Mouse (Mus musculus): Measurements from ENCODE around the gene Ndufs1. TPM values are rescaled to one million over a fixed set of nuclear protein-coding genes. Genes with fewer than 3 reads are reported as not detected.
A peak's percentile ranks its signal among the peaks of the same experiment; 100 is the strongest.

Gene Ndufs1
- polyA plus RNA-seq, 1 experiment from 2014 or later = 124 TPM

- WGBS = 45% methylated on average over 3 of the region's 3 CpGs
- H3K4me3 ChIP-seq = no peak overlapping the region
- DNase-seq (ENCODE audit: low spot score) = no peak
- no peak overlapping the region; the same call in 1 of the 2 replicates for H3K27ac ChIP-seq
- no peaks in the 10 kb centered on the region for H3K27me3 ChIP-seq (ENCODE audit: insufficient read depth, poor library complexity, severe bottlenecking)
- H3K4me1 ChIP-seq (replicated peaks) = peaks cover 13% of the 10 kb centered on the region
- H3K36me3 ChIP-seq = peaks cover 30% of the 10 kb centered on the region
- H3K9me3 ChIP-seq = peaks cover 4% of the 10 kb centered on the region
Observed at GRCm38 (mm10) chr1:63129273-63129672, 47.4 kb downstream of the Ndufs1 start.

GRCm38 (mm10) chr1:63126206-63126605 is 50.4 kb downstream of the Ndufs1 start:
- Histone ChIP-seq H3K9me3 (peaks cover 4% of the 10 kb centered on the region), H3K4me1 (replicated peaks) (peaks cover 13% of the 10 kb centered on the region), H3K36me3 (peaks cover 58% of the 10 kb centered on the region), H3K27me3 (ENCODE audit: insufficient read depth, poor library complexity, severe bottlenecking) (no peaks in the 10 kb centered on the region), H3K4me3 (no peak overlapping the region), H3K27ac (no peak overlapping the region)
- 87% methylated on average over 3 of the region's 3 CpGs for WGBS
- no peak for DNase-seq (ENCODE audit: low spot score)

GRCm38 (mm10) chr1:63123823-63124450 is 52.7 kb downstream of the Ndufs1 start:
- no peaks in the 10 kb centered on the region for H3K27me3 ChIP-seq (ENCODE audit: insufficient read depth, poor library complexity, severe bottlenecking)
- WGBS = 84% methylated on average over 6 of the region's 6 CpGs
- no peak overlapping the region for H3K4me3 ChIP-seq
- no peak overlapping the region for H3K27ac ChIP-seq
- H3K4me1 ChIP-seq (replicated peaks) = no peaks in the 10 kb centered on the region
- H3K9me3 ChIP-seq = peaks cover 4% of the 10 kb centered on the region
- peaks cover 77% of the 10 kb centered on the region for H3K36me3 ChIP-seq
- DNase-seq (ENCODE audit: low spot score) = no peak

- DNase-seq (ENCODE audit: low spot score) = no peak
- H3K36me3 ChIP-seq = peaks cover 83% of the 10 kb centered on the region
- no peak overlapping the region for H3K4me3 ChIP-seq
- WGBS = 94% methylated on average over 6 of the region's 6 CpGs
- H3K27me3 ChIP-seq (ENCODE audit: insufficient read depth, poor library complexity, severe bottlenecking) = no peaks in the 10 kb centered on the region
- H3K27ac ChIP-seq = no peak overlapping the region
- H3K4me1 ChIP-seq (replicated peaks) = 0 out of 2 replicates have a peak, but pooled peaks cover under 1% of the 10 kb centered on the region
- H3K9me3 ChIP-seq = no peaks in the 10 kb centered on the region
Observed at GRCm38 (mm10) chr1:63122005-63122404, 54.6 kb downstream of the Ndufs1 start.

GRCm38 (mm10) chr1:63120382-63120781 is 56.3 kb downstream of the Ndufs1 start:
- peaks cover 76% of the 10 kb centered on the region for H3K36me3 ChIP-seq

GRCm38 (mm10) chr1:63119675-63120074 is 57.0 kb downstream of the Ndufs1 start:
- no peak for DNase-seq (ENCODE audit: low spot score)
- H3K36me3 ChIP-seq = peaks cover 71% of the 10 kb centered on the region

More at GRCm38 (mm10) chr1:63120382-63120781, 56.3 kb downstream of the Ndufs1 start:
- Histone ChIP-seq H3K9me3 (no peaks in the 10 kb centered on the region), H3K27me3 (ENCODE audit: insufficient read depth, poor library complexity, severe bottlenecking) (no peaks in the 10 kb centered on the region), H3K4me3 (no peak overlapping the region), H3K4me1 (replicated peaks) (peaks cover 15% of the 10 kb centered on the region), H3K27ac (no peak overlapping the region)
- no peak for DNase-seq (ENCODE audit: low spot score)
- WGBS = 93% methylated on average over 2 of the region's 2 CpGs

GRCm38 (mm10) chr1:63115540-63115939 is 61.1 kb downstream of the Ndufs1 start:
- Histone ChIP-seq H3K27me3 (ENCODE audit: insufficient read depth, poor library complexity, severe bottlenecking) (no peaks in the 10 kb centered on the region), H3K4me1 (replicated peaks) (peaks cover 37% of the 10 kb centered on the region), H3K4me3 (peak overlapping the region; percentile 97), H3K27ac (peak overlapping the region; percentile 100), H3K9me3 (no peaks in the 10 kb centered on the region), H3K36me3 (peaks cover 33% of the 10 kb centered on the region)
- 72% methylated on average over 3 of the region's 3 CpGs for WGBS
- no peak for DNase-seq (ENCODE audit: low spot score)

More at GRCm38 (mm10) chr1:63119675-63120074, 57.0 kb downstream of the Ndufs1 start:
- Histone ChIP-seq H3K9me3 (no peaks in the 10 kb centered on the region), H3K27ac (no peak overlapping the region), H3K4me1 (replicated peaks) (peaks cover 21% of the 10 kb centered on the region), H3K4me3 (no peak overlapping the region), H3K27me3 (ENCODE audit: insufficient read depth, poor library complexity, severe bottlenecking) (no peaks in the 10 kb centered on the region)
- 93% methylated on average over 4 of the region's 4 CpGs for WGBS

- Histone ChIP-seq H3K9me3 (no peaks in the 10 kb centered on the region), H3K27ac (peak overlapping the region; percentile 100)
- DNase-seq (ENCODE audit: low spot score) = no peak
Observed at GRCm38 (mm10) chr1:63115096-63115495, 61.5 kb downstream of the Ndufs1 start.

GRCm38 (mm10) chr1:63114136-63114781 is 62.4 kb downstream of the Ndufs1 start, which contains the start of gene Ino80d:
Gene Ino80d (minus strand): TSS chr1:63114667.
- Histone ChIP-seq H3K4me1 (replicated peaks) (peaks cover 46% of the 10 kb centered on the region), H3K27me3 (ENCODE audit: insufficient read depth, poor library complexity, severe bottlenecking) (no peaks in the 10 kb centered on the region), H3K9me3 (no peaks in the 10 kb centered on the region), H3K4me3 (peak within 1 kb of the TSS; percentile 97), H3K27ac (peak within 1 kb of the TSS; percentile 100), H3K36me3 (peaks cover 20% of the 10 kb centered on the region)
- peak; percentile 85 for DNase-seq (ENCODE audit: low spot score)
- under 1% methylated on average over 37 of the region's 42 CpGs for WGBS

More at GRCm38 (mm10) chr1:63115096-63115495, 61.5 kb downstream of the Ndufs1 start:
- H3K4me3 ChIP-seq = peak overlapping the region; percentile 97
- peaks cover 41% of the 10 kb centered on the region for H3K4me1 ChIP-seq (replicated peaks)
- H3K36me3 ChIP-seq = peaks cover 28% of the 10 kb centered on the region
- no peaks in the 10 kb centered on the region for H3K27me3 ChIP-seq (ENCODE audit: insufficient read depth, poor library complexity, severe bottlenecking)
- WGBS = 38% methylated on average over 4 of the region's 4 CpGs

- peak; percentile 45 for DNase-seq (ENCODE audit: low spot score)
- Histone ChIP-seq H3K27me3 (ENCODE audit: insufficient read depth, poor library complexity, severe bottlenecking) (no peaks in the 10 kb centered on the region), H3K4me3 (peak overlapping the region; percentile 97), H3K9me3 (no peaks in the 10 kb centered on the region), H3K27ac (peak overlapping the region; percentile 100), H3K4me1 (replicated peaks) (peaks cover 46% of the 10 kb centered on the region), H3K36me3 (peaks cover 18% of the 10 kb centered on the region)
- WGBS = under 1% methylated on average over 78 of the region's 92 CpGs
Observed at GRCm38 (mm10) chr1:63113274-63114135, 63.1 kb downstream of the Ndufs1 start.

- Histone ChIP-seq H3K9me3 (no peaks in the 10 kb centered on the region), H3K27ac (peak overlapping the region; percentile 100), H3K36me3 (peaks cover 13% of the 10 kb centered on the region), H3K4me1 (replicated peaks) (peaks cover 46% of the 10 kb centered on the region), H3K27me3 (ENCODE audit: insufficient read depth, poor library complexity, severe bottlenecking) (no peaks in the 10 kb centered on the region), H3K4me3 (peak overlapping the region; percentile 97)
- DNase-seq (ENCODE audit: low spot score) = peak; percentile 54
- WGBS = 6% methylated on average over 11 of the region's 11 CpGs
Observed at GRCm38 (mm10) chr1:63112865-63113261, 63.8 kb downstream of the Ndufs1 start.

- 51% methylated on average over 8 of the region's 8 CpGs for WGBS
- Histone ChIP-seq H3K36me3 (peaks cover 13% of the 10 kb centered on the region), H3K9me3 (no peaks in the 10 kb centered on the region), H3K27ac (peak overlapping the region; percentile 100), H3K4me3 (peak overlapping the region; percentile 97), H3K27me3 (ENCODE audit: insufficient read depth, poor library complexity, severe bottlenecking) (no peaks in the 10 kb centered on the region), H3K4me1 (replicated peaks) (peaks cover 46% of the 10 kb centered on the region)
- DNase-seq (ENCODE audit: low spot score) = no peak
Observed at GRCm38 (mm10) chr1:63112151-63112864, 64.3 kb downstream of the Ndufs1 start.
